9 mouse cellular contexts compared by ENCODE assay signal in the genomic region with DNA sequence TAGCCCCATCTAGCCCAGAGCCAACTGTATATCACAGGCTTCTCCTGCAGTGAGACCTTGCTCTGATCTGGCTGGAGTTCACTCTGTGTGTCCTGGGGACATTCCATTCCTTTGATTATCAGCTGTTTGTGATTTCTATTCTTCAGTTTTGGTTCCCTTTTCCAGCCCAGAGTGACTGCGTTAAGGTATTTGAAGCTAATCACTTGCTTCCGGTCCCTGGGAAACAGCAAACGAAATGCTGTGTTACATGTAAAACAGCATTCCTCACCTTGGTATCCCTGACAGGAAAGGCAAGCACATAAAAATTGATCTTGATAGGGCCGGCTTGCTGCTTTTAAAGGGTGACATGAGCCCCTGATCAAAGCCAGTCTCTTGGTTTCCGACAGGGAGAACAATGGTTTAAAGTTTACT. TPM values are rescaled to one million over a fixed set of nuclear protein-coding genes. Genes with fewer than 3 reads are reported as not detected.
DNase-seq lines count a peak whose midpoint lies in the region; ATAC-seq and TF ChIP-seq lines count a peak whose summit lies in the region.
"Had no signal": no experiment of that assay in that cellular context is flagged by ENCODE, and none has a peak within 500 bp of the region (broad histone marks: within the 10 kb centered on the region; RNA-seq: fewer than 3 reads in every experiment).

No protein-coding gene starts in this region.

- TF ChIP-seq CTCF in kidney, adult 2 months (conservative IDR thresholded peaks at IDR 0.05; ENCODE audit: insufficient read depth, insufficient read length, low read depth, low read length): no peak

- H3K9me3 ChIP-seq in heart, embryonic 16.5 days (replicated peaks; ENCODE audit: control insufficient read depth, low read length): no peaks in the 10 kb centered on the region
- H3K9me3 ChIP-seq in midbrain, embryonic 16.5 days (replicated peaks; ENCODE audit: control insufficient read depth, low read length, poor library complexity, severe bottlenecking): no peaks in the 10 kb centered on the region

- no peak for DNase-seq in kidney, adult 2 months
- no peak for DNase-seq in kidney, adult 18-20 months
- peak; percentile 72 for DNase-seq in R1 (ENCODE audit: low read depth, low spot score)
- DNase-seq: cerebellum, adult 11 months had no signal

- H3K27me3 ChIP-seq in kidney, adult 2 months (replicated peaks; ENCODE audit: control insufficient read depth, insufficient read depth, low read length): no peaks in the 10 kb centered on the region
- no peaks in the 10 kb centered on the region for H3K27me3 ChIP-seq in heart, embryonic 16.5 days (ENCODE audit: control insufficient read depth, insufficient read depth, low read length)
- H3K27me3 ChIP-seq in midbrain, embryonic 16.5 days (ENCODE audit: control insufficient read depth, insufficient read depth, low read depth, low read length): no peaks in the 10 kb centered on the region

- H3K9ac ChIP-seq in heart, embryonic 16.5 days (ENCODE audit: low read length): no peak overlapping the region
- H3K9ac ChIP-seq in midbrain, embryonic 16.5 days (ENCODE audit: low read depth, low read length): peak overlapping the region; percentile 44; the same call in 1 of the 2 replicates

- no peak overlapping the region for H3K4me3 ChIP-seq in kidney, adult 2 months (ENCODE audit: insufficient read depth, low read depth, low read length)
- H3K4me3 ChIP-seq in heart, embryonic 16.5 days (ENCODE audit: low read length): no peak overlapping the region
- H3K4me3 ChIP-seq in midbrain, embryonic 16.5 days (ENCODE audit: low read depth, low read length): peak overlapping the region; percentile 20

- no peak overlapping the region for H3K4me2 ChIP-seq in heart, embryonic 16.5 days (ENCODE audit: low read depth, low read length)
- H3K4me2 ChIP-seq in midbrain, embryonic 16.5 days (ENCODE audit: low read length): peak overlapping the region; percentile 45

- no peak for ATAC-seq in heart, embryonic 16.5 days (replicated peaks; ENCODE audit: extremely low read depth, insufficient read depth, low FRiP score)
- no peak for ATAC-seq in midbrain, embryonic 16.5 days
- ATAC-seq in cerebellum, adult (ENCODE audit: insufficient number of reproducible peaks, low FRiP score, low TSS enrichment): no peak
- no peak for ATAC-seq in activated CD4-positive, CD25-positive, alpha-beta regulatory T cell, adult 4 months
- no peak for ATAC-seq in frontal cortex, adult (ENCODE audit: low TSS enrichment)

- H3K27ac ChIP-seq in kidney, adult 2 months (ENCODE audit: insufficient read depth, low read depth, low read length): peak overlapping the region; percentile 51; the same call in 1 of the 2 replicates
- H3K27ac ChIP-seq in heart, embryonic 16.5 days (ENCODE audit: low read length): peak overlapping the region; percentile 17
- peak overlapping the region; percentile 46; the same call in 1 of the 2 replicates for H3K27ac ChIP-seq in midbrain, embryonic 16.5 days (ENCODE audit: low read length)

- WGBS in kidney, adult 2 months: 54% methylated on average over 5 of the region's 5 CpGs
- WGBS in heart, embryonic 16.5 days: 28% methylated on average over 5 of the region's 5 CpGs
- 12% methylated on average over 5 of the region's 5 CpGs for WGBS in midbrain, embryonic 16.5 days

- 0 out of 2 replicates have a peak, but pooled peaks cover 3% of the 10 kb centered on the region for H3K4me1 ChIP-seq in kidney, adult 2 months (ENCODE audit: control insufficient read depth, insufficient read depth, low read length)
- peaks cover 28% of the 10 kb centered on the region for H3K4me1 ChIP-seq in heart, embryonic 16.5 days (ENCODE audit: control insufficient read depth, insufficient read depth, low read length)
- H3K4me1 ChIP-seq in midbrain, embryonic 16.5 days (ENCODE audit: control insufficient read depth, insufficient read depth, low read length): peaks cover 92% of the 10 kb centered on the region

- TF ChIP-seq POLR2A in kidney, adult 2 months (IDR thresholded peaks at IDR 0.05; ENCODE audit: low read depth, low read length): no peak

- H3K36me3 ChIP-seq in kidney, adult 2 months (ENCODE audit: control insufficient read depth, insufficient read depth, low read length): no peaks in the 10 kb centered on the region; the same call in 1 of the 2 replicates
- peaks cover 20% of the 10 kb centered on the region for H3K36me3 ChIP-seq in heart, embryonic 16.5 days (ENCODE audit: control insufficient read depth, insufficient read depth)
- H3K36me3 ChIP-seq in midbrain, embryonic 16.5 days (ENCODE audit: control insufficient read depth, insufficient read depth, low read length): peaks cover 29% of the 10 kb centered on the region

RNA-seq across cellular contexts. Expression of a gene that starts 8.2 kb away (rescaled TPM):
- polyA plus RNA-seq in kidney, adult 2 months (2012; rRNA removed): 2.7 and 3.6 TPM in 2 replicates
- 4.7 and 4.9 TPM in 2 replicates for polyA plus RNA-seq in heart, embryonic 16.5 days (2015; fragmentation: Nextera tagmentation; extraction: Ambion mirVana)
- polyA plus RNA-seq in midbrain, embryonic 16.5 days (2015; fragmentation: Nextera tagmentation; extraction: Ambion mirVana): 103 and 119 TPM in 2 replicates
- 1 to 10 TPM; 3.0 to 3.8 TPM for polyA plus RNA-seq in activated CD4-positive, CD25-positive, alpha-beta regulatory T cell, adult 4 months (2017; shearing (Covaris generic))

RNA-seq across cellular contexts. Expression of a gene that starts 50.9 kb away (rescaled TPM):
- polyA plus RNA-seq in kidney, adult 2 months (2012; rRNA removed): 149 and 205 TPM in 2 replicates
- polyA plus RNA-seq in heart, embryonic 16.5 days (2015; fragmentation: Nextera tagmentation; extraction: Ambion mirVana): 37.0 and 46.5 TPM in 2 replicates
- polyA plus RNA-seq in midbrain, embryonic 16.5 days (2015; fragmentation: Nextera tagmentation; extraction: Ambion mirVana): 40.3 and 49.8 TPM in 2 replicates
- polyA plus RNA-seq in activated CD4-positive, CD25-positive, alpha-beta regulatory T cell, adult 4 months (2017; shearing (Covaris generic)): 10 to 100 TPM; 76.8 to 77.4 TPM

Comparison
In these comparisons a context has a peak if more than half of its experiments do, and no peak if none do; other contexts are left out.
1. RNA of a gene that starts 8.2 kb away (polyA plus RNA-seq): 103 to 119 TPM in midbrain, embryonic 16.5 days; 4.7 to 4.9 TPM in heart, embryonic 16.5 days, 3.0 to 3.8 TPM in activated CD4-positive, CD25-positive, alpha-beta regulatory T cell, adult 4 months and 2.7 to 3.6 TPM in kidney, adult 2 months; every median in the first group is over 10 times any median in the second.
2. Peak in every context shown above with its lines, with median percentiles within 50 percentile points of each other: H3K27ac ChIP-seq.